12 mouse cellular contexts compared by ENCODE assay signal in genomic region chr10:7111462-7112000, GRCm38 (mm10). TPM values are rescaled to one million over a fixed set of nuclear protein-coding genes. Genes with fewer than 3 reads are reported as not detected.
DNase-seq lines count a peak whose midpoint lies in the region; ATAC-seq lines count a peak whose summit lies in the region.
"Had no signal": no experiment of that assay in that cellular context is flagged by ENCODE, and none has a peak within 500 bp of the region (broad histone marks: within the 10 kb centered on the region; RNA-seq: fewer than 3 reads in every experiment).

No protein-coding gene starts in this region.

- H3K27me3 ChIP-seq in forebrain, embryonic 15.5 days = no peaks in the 10 kb centered on the region
- no peaks in the 10 kb centered on the region for H3K27me3 ChIP-seq in forebrain, embryonic 11.5 days (ENCODE audit: control insufficient read depth, insufficient read depth, low read length)
- H3K27me3 ChIP-seq: stomach, embryonic 15.5 days had no signal

- H3K4me1 ChIP-seq in forebrain, embryonic 15.5 days = no peaks in the 10 kb centered on the region
- no peaks in the 10 kb centered on the region for H3K4me1 ChIP-seq in forebrain, embryonic 11.5 days (replicated peaks; ENCODE audit: control insufficient read depth, insufficient read depth, low read length)
- H3K4me1 ChIP-seq: stomach, embryonic 15.5 days had no signal

- no peaks in the 10 kb centered on the region for H3K9me3 ChIP-seq in forebrain, embryonic 15.5 days
- H3K9me3 ChIP-seq in forebrain, embryonic 11.5 days (ENCODE audit: control insufficient read depth, low read length) = no peaks in the 10 kb centered on the region
- H3K9me3 ChIP-seq: stomach, embryonic 15.5 days had no signal

- 0 out of 2 replicates have a peak, but pooled peaks have one; percentile 35 for ATAC-seq in forebrain, embryonic 15.5 days (replicated peaks)
- no peak for ATAC-seq in forebrain, embryonic 11.5 days (replicated peaks; ENCODE audit: low FRiP score)

- H3K36me3 ChIP-seq in forebrain, embryonic 15.5 days = no peaks in the 10 kb centered on the region
- no peaks in the 10 kb centered on the region for H3K36me3 ChIP-seq in forebrain, embryonic 11.5 days (ENCODE audit: control insufficient read depth, insufficient read depth, low read length)
- H3K36me3 ChIP-seq: stomach, embryonic 15.5 days had no signal

- 64% methylated on average over 6 of the region's 6 CpGs for WGBS in forebrain, embryonic 15.5 days
- WGBS in forebrain, embryonic 11.5 days = 86% methylated on average over 6 of the region's 6 CpGs

- no peak overlapping the region for H3K4me2 ChIP-seq in forebrain, embryonic 15.5 days (replicated peaks)
- H3K4me2 ChIP-seq in forebrain, embryonic 11.5 days (ENCODE audit: low read depth, low read length, severe bottlenecking) = no peak overlapping the region
- H3K4me2 ChIP-seq: stomach, embryonic 15.5 days had no signal

- DNase-seq in forebrain, embryonic 11.5 days (ENCODE audit: low spot score) = no peak
- DNase-seq in left cerebral cortex, adult 11 months (ENCODE audit: low spot score) = peak; percentile 17
- no peak for DNase-seq in left cerebral cortex, adult 8-10 months (ENCODE audit: low spot score in 2 of 2)
- DNase-seq in cerebellum, adult 8-10 months = peak; percentile 81
- DNase-seq in left cerebral cortex, adult 18-20 months (ENCODE audit: low spot score in 2 of 2) = peak; percentile 20 to 31
- no peak for DNase-seq in Muller cell, postnatal 12 days (ENCODE audit: inconsistent ontology term)
- no peak for DNase-seq in urinary bladder, adult 18-20 months (ENCODE audit: low spot score in 2 of 2)
- DNase-seq: B cell, adult 2 months; kidney, adult 2 months; liver had no signal

- H3K27ac ChIP-seq in forebrain, embryonic 15.5 days (replicated peaks) = no peak overlapping the region
- H3K27ac ChIP-seq in forebrain, embryonic 11.5 days (ENCODE audit: low read depth, low read length) = no peak overlapping the region
- H3K27ac ChIP-seq: stomach, embryonic 15.5 days had no signal

- no peak overlapping the region for H3K4me3 ChIP-seq in forebrain, embryonic 15.5 days
- no peak overlapping the region for H3K4me3 ChIP-seq in forebrain, embryonic 11.5 days (ENCODE audit: low read depth, low read length)
- H3K4me3 ChIP-seq: stomach, embryonic 15.5 days had no signal

- H3K9ac ChIP-seq in forebrain, embryonic 15.5 days (replicated peaks) = no peak overlapping the region
- H3K9ac ChIP-seq in forebrain, embryonic 11.5 days (ENCODE audit: low read length) = no peak overlapping the region
- H3K9ac ChIP-seq: stomach, embryonic 15.5 days had no signal

RNA-seq across cellular contexts. Expression of gene Ipcef1, which starts 59.3 kb away (rescaled TPM):
- polyA plus RNA-seq in forebrain, embryonic 15.5 days (2015; fragmentation: Nextera tagmentation; extraction: Ambion mirVana) = 1.3 and 1.4 TPM in 2 replicates
- polyA plus RNA-seq in forebrain, embryonic 11.5 days (2014; fragmentation: Nextera tagmentation; extraction: Ambion mirVana) = 0.60 and 0.83 TPM in 2 replicates
- total RNA-seq in left cerebral cortex, adult 8-10 months (2022) = 100 to 1,000 TPM in 1 of 4 experiments, 10 to 100 TPM in 3; 73.6 to 104 (median 81.8) TPM
- 100 to 1,000 TPM in 1 of 2 experiments, 10 to 100 TPM in 1; 95.5 to 103 TPM for total RNA-seq in left cerebral cortex, adult 18-20 months (2021)

Comparison
In these comparisons a context has a peak if more than half of its experiments do, and no peak if none do; other contexts are left out.
1. DNase-seq: peak in left cerebral cortex, adult 11 months (single experiment), cerebellum, adult 8-10 months (single experiment) and left cerebral cortex, adult 18-20 months (2 of 2); none in forebrain, embryonic 11.5 days (single experiment), left cerebral cortex, adult 8-10 months (0 of 2), Muller cell, postnatal 12 days (single experiment) and urinary bladder, adult 18-20 months (0 of 2).